Mouse (Mus musculus): ENCODE results near the gene Id3.

Id3 gene

GRCm38 (mm10) chr4:136125458-136125857 is 17.8 kb upstream of the Id3 start:
- DNase-seq, result no peak

DNA sequence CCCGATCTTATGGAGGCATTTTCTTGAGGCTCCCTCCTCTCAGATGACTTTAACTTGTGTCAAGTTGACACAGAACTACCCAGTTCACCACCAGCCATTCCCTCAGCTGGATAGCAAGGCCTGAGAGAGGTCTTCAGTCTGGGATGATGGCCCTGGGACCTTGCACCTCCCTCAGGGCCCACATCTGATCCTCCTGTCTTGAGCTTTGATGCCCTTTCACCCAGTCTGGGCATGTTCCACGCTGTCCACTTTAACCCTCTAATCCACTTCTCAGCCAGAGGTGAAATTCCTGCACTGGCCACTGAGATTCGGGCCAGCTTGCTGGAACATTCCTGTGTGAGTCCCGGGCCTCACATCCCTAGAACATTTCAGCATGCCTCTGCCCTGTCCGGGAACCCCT is 17.3 kb upstream of the Id3 start:
- no peak for DNase-seq

GRCm38 (mm10) chr4:136127670-136128069 is 15.6 kb upstream of the Id3 start:
- no peak for DNase-seq

- no peak for DNase-seq
These were observed 13.5 kb upstream of the Id3 start for GRCm38 (mm10) chr4:136129842-136130241.

- DNase-seq, result no peak
These were observed 9.5 kb upstream of the Id3 start for GRCm38 (mm10) chr4:136133801-136134200.

DNA sequence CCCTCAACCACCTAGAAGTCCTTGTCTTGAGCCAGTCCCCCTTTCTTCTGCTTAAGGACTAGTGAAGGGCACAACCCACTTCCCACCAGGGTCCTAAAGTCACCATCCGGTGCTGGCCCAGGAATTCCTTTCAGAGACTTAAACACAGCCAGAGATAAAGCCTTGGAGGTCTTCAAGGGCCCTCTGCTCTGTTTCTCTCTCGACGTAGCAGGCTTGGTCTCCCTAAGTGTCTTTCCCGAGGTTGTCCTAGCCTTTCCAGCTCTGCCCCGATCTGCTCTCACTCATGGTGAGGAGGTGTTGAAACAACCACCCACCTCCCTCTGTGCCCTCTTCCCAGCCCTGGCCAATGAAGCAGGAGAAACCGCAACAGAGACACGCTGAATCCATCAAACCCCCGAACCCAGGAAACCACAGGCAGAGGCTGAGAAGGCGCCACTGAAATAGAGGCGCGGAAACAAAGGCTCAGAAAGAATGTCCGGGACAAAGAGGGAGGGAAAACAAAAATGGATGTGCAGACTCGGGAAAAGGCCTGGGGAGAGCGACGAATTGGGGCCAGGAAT is 8.8 kb upstream of the Id3 start:
- DNase-seq, result no peak

DNA sequence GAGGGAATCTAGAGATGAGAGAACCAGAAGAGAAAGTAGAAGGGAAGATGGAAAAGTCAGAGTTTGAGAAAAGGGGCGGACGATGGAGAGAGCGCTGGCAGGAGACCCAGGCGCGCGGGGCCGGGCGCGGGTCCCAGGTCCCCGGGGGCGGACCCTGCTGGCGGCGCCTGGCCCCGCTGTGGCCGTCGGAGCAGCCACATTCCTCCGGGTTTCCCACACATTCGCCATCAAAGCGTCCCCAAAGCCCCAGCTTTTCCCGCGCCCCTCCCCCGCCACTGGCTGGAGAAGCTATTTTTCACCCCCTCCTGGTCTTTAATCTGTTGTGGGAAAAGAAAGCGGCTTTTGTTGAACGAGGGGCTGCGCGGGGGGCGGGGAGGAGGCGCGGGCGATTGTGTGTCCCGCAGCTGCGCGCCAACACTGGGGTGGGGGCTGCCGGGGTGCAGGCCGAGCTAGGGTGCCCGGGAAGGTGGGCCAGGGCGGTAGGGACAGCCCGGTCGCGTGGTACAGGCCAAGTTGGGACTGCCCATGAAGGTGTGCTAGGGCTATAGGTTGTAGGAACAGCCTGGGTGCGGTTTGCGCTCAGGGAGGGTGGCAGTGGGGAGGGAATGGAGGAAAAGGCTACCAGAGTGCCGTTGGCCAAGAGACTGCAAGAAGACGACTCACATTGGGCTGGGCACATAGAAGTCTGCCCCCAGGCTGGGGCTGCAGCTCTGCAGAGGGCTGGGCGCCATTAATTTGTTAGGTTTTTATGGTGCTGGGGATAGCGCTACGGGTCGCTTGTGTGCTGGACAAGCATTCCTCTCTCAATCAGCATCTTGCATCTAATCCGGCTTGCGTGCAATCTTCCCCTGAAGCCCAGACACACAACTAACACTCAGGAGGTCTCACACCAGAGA is 8.1 kb upstream of the Id3 start:
- DNase-seq, result peak; percentile 83

DNA sequence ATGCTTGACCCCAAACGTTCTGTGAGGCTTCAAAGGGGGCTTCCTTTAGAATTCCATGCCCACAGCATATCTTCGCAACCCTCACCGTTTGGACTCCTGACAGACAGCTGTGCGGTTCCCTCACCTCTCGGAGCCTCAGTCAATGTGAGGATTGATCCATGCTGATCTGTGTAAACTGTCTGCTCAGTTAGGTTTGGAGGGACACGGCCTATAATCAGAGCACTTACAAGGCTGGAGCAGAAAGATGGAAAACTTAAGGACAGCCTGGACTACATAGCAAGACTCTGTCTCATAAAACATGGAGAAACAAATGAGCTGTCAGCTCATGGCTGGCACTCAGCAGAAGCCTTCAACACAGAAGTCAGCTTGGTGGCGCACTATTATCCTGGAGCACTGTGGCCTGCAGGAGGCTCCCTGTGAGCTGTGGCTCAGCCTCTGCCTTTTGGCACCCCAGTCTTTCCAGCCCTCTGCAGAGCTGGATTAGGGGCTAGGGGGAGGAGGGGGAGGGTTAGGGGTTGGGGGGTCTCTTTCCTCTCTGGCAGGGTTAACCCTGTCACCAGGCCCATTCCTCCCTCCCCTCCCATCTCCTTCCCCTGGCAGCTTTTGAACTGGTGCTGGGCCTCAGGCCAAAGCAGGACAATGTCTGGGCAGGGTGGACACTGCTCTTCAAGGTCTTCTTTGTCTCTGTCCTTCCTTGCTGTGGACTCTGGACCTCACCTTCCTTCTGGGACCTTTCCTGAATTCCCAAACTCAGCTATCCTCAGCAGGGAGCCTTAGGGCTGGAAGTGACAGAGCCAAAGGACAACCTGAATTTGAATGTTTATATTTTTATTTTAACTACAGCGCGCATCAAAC is 7.2 kb upstream of the Id3 start:
- DNase-seq, result peak; percentile 71

GRCm38 (mm10) chr4:136139326-136140110 is 3.8 kb upstream of the Id3 start:
- DNase-seq, result peak; percentile 43

- peak; percentile 97 for DNase-seq
These were observed 2.7 kb upstream of the Id3 start for GRCm38 (mm10) chr4:136140327-136141250.

GRCm38 (mm10) chr4:136142267-136143192 is 767 bp upstream of the Id3 start:
- DNase-seq, result no peak

- peak; percentile 86 for DNase-seq
These were observed 1.0 kb downstream of the Id3 start for GRCm38 (mm10) chr4:136144126-136144926.

DNA sequence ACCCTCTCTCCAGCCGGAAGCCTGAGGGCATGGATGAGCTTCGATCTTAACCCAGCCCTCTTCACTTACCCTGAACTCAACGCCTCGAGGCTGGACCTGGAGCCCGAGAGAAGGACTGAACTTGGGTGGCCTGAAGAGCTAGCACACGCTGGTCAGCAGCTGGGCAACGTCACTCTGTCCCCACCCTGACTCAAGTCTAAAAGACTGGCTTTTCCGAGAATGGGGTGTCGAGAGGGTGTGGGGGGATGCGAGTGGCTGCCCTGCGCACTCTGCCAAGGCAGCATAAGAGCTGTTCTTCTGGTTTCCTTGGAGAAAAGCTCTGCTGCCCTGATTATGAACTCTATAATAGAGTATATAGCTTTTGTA is 1.6 kb downstream of the Id3 start:
- DNase-seq, result no peak

- no peak for DNase-seq
These were observed 2.1 kb downstream of the Id3 start for GRCm38 (mm10) chr4:136145362-136145885.

DNA sequence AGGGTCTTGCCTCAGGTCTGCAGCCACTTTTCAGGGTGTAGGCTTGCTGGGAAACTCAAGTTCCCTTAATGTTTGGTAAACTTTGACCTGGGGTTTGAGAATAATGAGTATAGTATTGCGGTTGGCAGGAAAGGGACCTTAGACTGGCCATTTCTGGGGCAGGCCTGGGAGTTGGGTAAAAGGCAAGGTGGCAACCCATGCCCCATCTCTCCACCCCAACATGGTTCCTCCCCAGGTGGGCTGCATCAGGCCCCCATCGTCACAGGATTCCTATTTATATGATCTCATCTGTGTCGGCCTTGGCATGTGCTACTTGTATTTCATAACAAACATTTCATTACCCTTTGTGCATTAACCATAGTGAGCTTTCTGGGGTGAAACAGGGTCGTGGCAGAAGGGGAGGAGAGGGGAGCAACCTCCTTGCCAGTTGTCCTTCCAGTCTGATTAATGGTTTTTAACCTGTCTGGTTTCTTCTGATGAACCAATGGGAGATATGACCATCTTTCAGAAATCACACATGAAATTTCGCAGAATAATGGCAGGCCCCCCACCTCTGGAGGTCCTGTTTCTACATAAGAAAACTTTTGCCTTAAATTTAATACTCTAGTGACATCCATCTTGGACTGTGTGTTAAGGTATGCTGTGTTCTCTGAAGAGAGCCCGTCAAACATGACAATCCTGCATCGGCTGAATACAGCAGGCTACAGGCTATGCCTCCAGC is 2.9 kb downstream of the Id3 start:
- peak; percentile 37 for DNase-seq

DNA sequence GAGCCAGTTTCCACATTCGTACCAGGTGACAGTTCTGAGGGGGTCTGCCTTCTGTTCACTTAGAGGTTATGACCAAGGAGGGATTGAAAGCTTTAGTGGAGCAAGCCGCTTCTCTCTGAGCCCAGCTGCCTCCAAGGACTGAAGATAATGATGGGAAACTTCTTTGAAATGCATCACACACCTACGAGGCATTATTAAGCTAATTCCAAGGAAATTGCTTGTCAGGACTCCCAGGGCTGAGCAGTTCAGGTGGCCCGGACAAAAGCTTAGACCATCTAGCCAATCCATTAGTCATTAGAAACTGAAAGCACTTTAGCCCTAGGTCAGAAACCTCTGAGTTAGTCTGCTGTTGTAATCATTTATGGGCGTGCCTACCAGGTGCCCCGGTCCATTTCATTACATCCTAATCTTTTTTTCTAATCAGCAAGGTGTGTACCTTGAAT is 3.4 kb downstream of the Id3 start:
- DNase-seq, result peak; percentile 56

GRCm38 (mm10) chr4:136147436-136148135 is 4.3 kb downstream of the Id3 start:
- peak; percentile 95 for DNase-seq
